Mouse (Mus musculus) spleen, postnatal 36 days (tissue): Measurements from ENCODE around the gene Ercc2.
A peak's percentile ranks its signal among the peaks of the same experiment; 100 is the strongest.

Source experiments
- DNase-seq, 2 experiments: peaks; one replicate each; pipeline ENCODE4 v3.0.0; 2022; ENCODE audit warnings: low spot score in 2 of 2, mixed read lengths in 1 of 2

Ercc2 gene

DNA sequence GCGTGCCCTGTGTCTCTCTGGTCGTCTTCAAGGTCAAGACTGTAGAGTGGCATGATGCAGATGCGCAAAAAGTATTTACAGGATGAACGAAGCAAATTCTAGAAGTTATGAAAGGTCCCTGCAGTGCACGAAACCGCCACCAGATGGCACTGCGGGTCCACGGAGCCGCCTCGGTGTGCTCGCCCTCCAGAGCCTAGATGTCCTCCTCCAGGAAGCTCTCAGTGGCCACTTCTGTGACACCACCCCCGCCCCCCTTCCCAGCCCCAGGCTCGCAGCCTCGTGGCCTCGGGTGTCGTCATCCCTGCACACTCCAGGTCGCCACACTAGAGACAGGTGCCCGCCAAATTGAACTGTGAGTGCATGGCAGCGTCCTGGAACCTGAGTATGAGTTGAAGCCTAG lies 23.6 kb downstream of the Ercc2 start:
- DNase-seq, result peak; percentile 58 to 75

GRCm38 (mm10) chr7:19409753-19410152 lies 27.9 kb downstream of the Ercc2 start:
- no peak for DNase-seq

DNA sequence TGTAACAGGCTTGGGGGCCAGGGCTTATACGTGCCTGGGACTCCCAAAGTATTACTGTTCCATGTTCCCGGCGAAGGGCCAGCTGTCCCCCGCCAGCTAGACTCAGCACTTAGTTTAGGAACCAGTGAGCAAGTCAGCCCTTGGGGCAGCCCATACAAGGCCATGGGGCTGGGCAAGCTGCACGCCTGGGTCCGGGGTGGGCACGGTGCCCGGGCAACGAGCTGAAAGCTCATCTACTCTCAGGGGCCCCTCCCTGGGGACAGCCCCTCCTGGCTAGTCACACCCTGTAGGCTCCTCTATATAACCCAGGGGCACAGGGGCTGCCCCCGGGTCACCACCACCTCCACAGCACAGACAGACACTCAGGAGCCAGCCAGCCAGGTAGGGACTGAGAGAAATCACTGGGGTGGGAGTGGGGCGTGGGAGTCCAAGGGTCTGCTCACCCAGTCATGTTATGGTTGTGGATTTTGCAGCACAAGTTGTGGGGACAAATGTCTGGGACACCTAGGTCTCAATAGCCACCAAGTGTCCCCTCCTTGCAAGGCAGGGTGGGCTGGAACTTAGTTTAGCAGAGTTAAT lies 29.0 kb downstream of the Ercc2 start:
- peak in 1 of 2 experiments; percentile 26 for DNase-seq

- no peak for DNase-seq
These were observed 30.0 kb downstream of the Ercc2 start for GRCm38 (mm10) chr7:19411783-19412182.

DNA sequence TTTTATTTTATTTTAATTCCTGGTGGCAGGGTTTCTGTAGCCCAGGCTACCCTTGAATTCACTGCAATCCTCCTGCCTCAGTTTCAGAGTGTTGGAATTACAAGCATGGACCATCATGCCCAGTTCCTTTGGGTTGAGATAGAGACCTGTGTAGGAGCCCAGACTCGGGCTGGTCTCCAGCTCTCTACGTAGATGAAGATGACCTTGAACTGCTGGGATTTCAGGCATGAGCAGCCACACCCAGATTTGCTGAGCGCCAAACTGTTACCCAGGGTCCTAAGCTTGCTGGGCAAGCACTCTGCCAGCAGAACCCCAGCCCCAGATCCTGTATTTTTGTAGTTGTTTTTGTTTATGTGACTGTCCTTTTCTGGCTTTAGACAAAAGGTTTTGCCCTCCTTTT lies 31.7 kb downstream of the Ercc2 start:
- no peak for DNase-seq

- no peak for DNase-seq
These were observed 34.8 kb downstream of the Ercc2 start for GRCm38 (mm10) chr7:19416590-19416989.

DNA sequence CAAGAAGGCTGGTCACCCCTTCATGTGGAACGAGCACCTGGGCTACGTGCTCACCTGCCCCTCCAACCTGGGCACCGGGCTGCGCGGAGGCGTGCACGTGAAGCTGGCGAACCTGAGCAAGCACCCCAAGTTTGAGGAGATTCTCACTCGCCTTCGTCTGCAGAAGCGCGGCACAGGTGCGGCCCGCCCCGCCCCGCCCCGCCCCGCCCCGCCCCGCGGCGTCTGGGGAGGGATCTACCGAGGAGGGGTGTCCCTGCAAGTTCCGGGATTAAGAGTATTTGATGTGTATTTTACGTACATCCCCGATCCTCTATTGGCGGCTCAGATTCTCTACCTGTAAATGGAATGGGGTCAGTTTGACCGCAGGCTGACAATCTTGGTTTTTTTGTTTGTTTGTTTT lies 38.3 kb downstream of the Ercc2 start:
- DNase-seq, result no peak

GRCm38 (mm10) chr7:19420821-19421636 lies 39.2 kb downstream of the Ercc2 start:
- peak; percentile 87 for DNase-seq

- DNase-seq, result no peak
These were observed 41.3 kb downstream of the Ercc2 start for GRCm38 (mm10) chr7:19423083-19423482.

- no peak for DNase-seq
These were observed 42.2 kb downstream of the Ercc2 start for GRCm38 (mm10) chr7:19424051-19424450.

GRCm38 (mm10) chr7:19426349-19426748 lies 44.5 kb downstream of the Ercc2 start:
- DNase-seq, result no peak

- no peak for DNase-seq
These were observed 45.1 kb downstream of the Ercc2 start for GRCm38 (mm10) chr7:19426888-19427287.

DNA sequence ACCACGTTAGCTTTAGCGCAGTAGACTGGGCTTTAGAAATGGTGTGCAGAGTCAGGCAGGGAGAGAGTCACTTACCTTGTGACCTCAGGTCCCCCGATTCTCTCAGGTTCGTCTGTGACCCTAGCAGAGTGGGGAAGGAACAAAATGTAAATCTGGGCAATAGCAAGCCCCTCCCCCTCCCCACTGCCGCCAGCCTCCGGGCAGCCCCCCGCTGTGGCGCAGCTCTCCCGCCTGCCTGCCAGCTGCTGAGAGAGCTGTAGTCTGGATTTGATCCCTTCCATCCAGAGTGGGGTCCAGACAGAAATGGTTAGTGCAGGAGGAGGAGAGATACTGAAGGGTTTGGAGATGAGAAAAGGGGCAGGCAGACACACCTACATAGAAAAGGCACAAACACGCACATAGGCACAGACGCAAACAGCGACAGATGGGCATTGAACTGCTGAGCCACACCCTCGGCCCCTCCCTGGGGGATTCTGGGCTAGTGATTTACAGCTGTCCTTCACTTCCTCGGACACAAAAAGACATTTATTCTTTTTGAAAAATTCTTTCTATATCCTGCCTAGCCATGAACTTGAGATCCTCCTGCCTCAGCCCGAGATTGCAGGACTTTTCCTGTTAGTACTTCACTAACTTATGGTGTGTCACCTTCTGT lies 46.3 kb downstream of the Ercc2 start:
- DNase-seq, result peak; percentile 67 to 71

DNA sequence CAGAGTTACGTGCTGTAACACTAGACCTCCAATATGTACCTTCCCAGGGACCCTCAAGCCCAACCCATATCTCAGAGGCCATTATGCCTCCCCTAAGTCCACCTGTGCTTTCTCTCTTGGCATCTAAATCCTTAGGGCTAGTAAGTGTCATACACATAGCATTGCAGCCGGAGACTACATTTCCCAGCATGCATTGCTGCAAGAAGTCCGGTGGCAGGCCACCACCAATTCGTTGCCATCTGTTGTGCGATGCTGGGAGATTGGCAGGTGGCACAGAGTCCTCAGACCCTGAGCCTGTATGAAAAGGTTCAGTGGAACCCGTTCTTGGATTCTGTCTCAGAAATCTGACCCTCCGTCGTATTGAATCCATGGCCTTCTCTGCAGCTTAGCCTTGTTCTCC lies 47.9 kb downstream of the Ercc2 start:
- no peak for DNase-seq

- DNase-seq, result no peak
These were observed 48.6 kb downstream of the Ercc2 start for GRCm38 (mm10) chr7:19430402-19430801.

DNA sequence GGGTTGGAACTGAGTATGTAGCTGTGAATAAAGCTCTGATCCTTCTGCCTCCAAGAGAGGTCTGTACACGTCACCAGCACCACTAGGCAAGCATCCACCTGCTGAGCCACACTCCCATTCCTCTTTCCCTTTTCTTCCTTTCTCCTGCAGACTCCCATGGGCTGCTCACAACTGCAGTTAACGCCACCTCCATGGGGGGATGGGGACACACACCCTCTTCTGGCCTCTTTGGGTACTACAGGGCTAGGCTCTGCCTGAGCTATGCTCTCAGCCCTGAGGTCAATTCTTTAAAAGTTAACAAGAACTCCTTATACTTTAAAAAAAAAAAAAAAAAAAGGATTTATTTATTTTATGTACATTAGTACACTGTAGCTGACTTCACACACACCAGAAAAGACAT lies 50.7 kb downstream of the Ercc2 start:
- no peak for DNase-seq

DNA sequence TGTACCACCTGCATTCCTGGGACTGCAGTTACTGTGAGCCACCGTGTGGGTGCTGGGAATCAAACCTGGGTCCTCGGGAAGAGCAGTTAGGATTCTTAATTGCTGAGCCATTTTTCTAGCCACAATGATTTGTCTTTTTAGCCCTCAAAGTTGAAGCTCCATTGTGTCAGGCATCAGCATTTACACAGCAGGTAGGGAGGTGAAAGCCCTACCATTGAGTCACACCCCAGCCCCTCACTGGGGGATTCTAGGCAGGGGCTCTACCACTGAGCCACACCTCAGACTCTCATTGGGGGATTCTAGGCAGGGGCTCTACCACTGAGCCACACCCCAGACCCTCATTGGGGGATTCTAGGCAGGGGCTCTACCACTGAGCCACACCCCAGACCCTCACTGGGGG lies 54.5 kb downstream of the Ercc2 start:
- DNase-seq, result no peak

GRCm38 (mm10) chr7:19437048-19437447 lies 55.2 kb downstream of the Ercc2 start:
- no peak for DNase-seq

GRCm38 (mm10) chr7:19441448-19442091 lies 59.8 kb downstream of the Ercc2 start:
- no peak for DNase-seq

DNA sequence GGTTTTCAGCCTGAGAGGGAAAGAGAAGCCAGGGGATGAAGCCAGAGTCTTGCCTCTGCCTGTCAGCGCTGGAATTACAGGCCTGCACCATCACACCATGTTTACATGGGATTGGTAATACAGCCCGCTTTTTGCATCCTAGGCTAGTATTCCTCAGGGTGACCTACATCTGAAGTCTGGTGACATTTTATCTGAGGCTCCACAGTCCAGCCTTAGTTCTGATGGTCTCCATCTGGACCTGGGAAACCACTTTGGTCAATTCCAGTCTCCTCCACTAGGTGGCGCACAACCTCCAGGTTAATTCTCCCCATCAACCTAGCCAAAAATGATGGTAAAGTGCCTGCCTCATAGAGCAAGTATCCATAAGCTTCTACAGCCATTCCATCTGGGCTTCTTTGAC lies 61.5 kb downstream of the Ercc2 start:
- DNase-seq, result peak; percentile 36 to 61

DNA sequence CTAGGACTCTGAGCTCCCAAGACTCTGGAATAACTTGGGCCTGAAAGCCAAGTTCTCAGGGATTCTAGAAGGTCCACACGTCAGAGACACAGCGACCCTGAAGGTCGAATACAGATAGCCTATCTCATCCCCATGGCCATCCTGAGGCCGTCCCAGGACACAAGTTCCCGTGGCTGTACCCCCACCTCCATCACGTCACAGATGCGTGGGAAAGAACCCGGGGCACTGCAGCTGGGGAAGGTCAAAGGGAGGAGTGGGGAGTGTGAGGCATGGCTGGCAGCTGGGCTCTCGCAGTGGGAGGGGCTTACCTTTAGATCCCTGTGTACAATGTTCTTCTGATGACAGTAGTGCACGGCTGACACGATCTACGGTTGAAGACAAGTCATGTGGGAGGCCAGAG lies 63.0 kb downstream of the Ercc2 start:
- DNase-seq, result no peak
